In genomic region chr11:96325747-96326212, GRCm38 (mm10) we compare ENCODE assay signal across 11 mouse cellular contexts. TPM values are rescaled to one million over a fixed set of nuclear protein-coding genes. Genes with fewer than 3 reads are reported as not detected.
DNase-seq lines count a peak whose midpoint lies in the region; ATAC-seq and TF ChIP-seq lines count a peak whose summit lies in the region.
"Had no signal": no experiment of that assay in that cellular context is flagged by ENCODE, and none has a peak within 500 bp of the region (broad histone marks: within the 10 kb centered on the region; RNA-seq: fewer than 3 reads in every experiment).

No protein-coding gene starts in this region.

- DNase-seq in heart, adult 11 months = no peak
- DNase-seq in lung, postnatal 0 days (ENCODE audit: low spot score) = no peak
- no peak for DNase-seq in lung, postnatal 10 days
- no peak for DNase-seq in thymus, adult 18-20 months
- DNase-seq in adipocyte (ENCODE audit: low spot score) = no peak
- no peak for DNase-seq in left cerebral cortex, postnatal 25 days (ENCODE audit: low spot score in 2 of 2)
- DNase-seq: heart, postnatal 36 days had no signal

- no peak for TF ChIP-seq EP300 in lung, postnatal 0 days (IDR thresholded peaks at IDR 0.05)

- ATAC-seq in heart, embryonic 11.5 days (replicated peaks; ENCODE audit: insufficient number of reproducible peaks, low FRiP score, low TSS enrichment) = no peak
- no peak for ATAC-seq in lung, postnatal 0 days
- ATAC-seq in limb, embryonic 12.5 days (ENCODE audit: insufficient number of reproducible peaks, insufficient read depth, low FRiP score, low TSS enrichment, low read depth) = no peak

- peaks cover 92% of the 10 kb centered on the region for H3K27me3 ChIP-seq in heart, embryonic 11.5 days (ENCODE audit: control insufficient read depth, insufficient read depth, low read length)
- 0 out of 2 replicates have a peak, but pooled peaks cover 4% of the 10 kb centered on the region for H3K27me3 ChIP-seq in lung, postnatal 0 days (replicated peaks; ENCODE audit: insufficient read depth, low read length)
- peaks cover 100% of the 10 kb centered on the region for H3K27me3 ChIP-seq in limb, embryonic 12.5 days

- peaks cover 3% of the 10 kb centered on the region; the same call in 1 of the 2 replicates for H3K4me1 ChIP-seq in heart, embryonic 11.5 days (ENCODE audit: control insufficient read depth, insufficient read depth, low read length)
- H3K4me1 ChIP-seq in lung, postnatal 0 days (ENCODE audit: insufficient read depth, low read depth, low read length) = no peaks in the 10 kb centered on the region
- H3K4me1 ChIP-seq in limb, embryonic 12.5 days (replicated peaks) = peaks cover 4% of the 10 kb centered on the region
- H3K4me1 ChIP-seq: megakaryocyte, embryonic 14.5 days had no signal

- H3K4me2 ChIP-seq in heart, embryonic 11.5 days = peak overlapping the region; percentile 42
- peak overlapping the region; percentile 52 for H3K4me2 ChIP-seq in lung, postnatal 0 days (replicated peaks; ENCODE audit: low read depth, low read length)
- H3K4me2 ChIP-seq in limb, embryonic 12.5 days = peak overlapping the region; percentile 16; the same call in 1 of the 2 replicates

- intact Hi-C loops in left cerebral cortex, postnatal 25 days (cut with DNase I) = loop anchor here (10.0 kb wide), 1 partner anchor 151 kb away; no protein-coding TSS in a partner anchor

- H3K27ac ChIP-seq in heart, embryonic 11.5 days (ENCODE audit: low read depth, low read length) = peak overlapping the region; percentile 18; the same call in 1 of the 2 replicates
- peak overlapping the region; percentile 82 for H3K27ac ChIP-seq in lung, postnatal 0 days (ENCODE audit: low read length)
- H3K27ac ChIP-seq in limb, embryonic 12.5 days = 0 out of 2 replicates have a peak overlapping the region, but pooled peaks have one; percentile 35

- H3K4me3 ChIP-seq in heart, embryonic 11.5 days (ENCODE audit: low read depth, low read length) = peak overlapping the region; percentile 21
- H3K4me3 ChIP-seq in lung, postnatal 0 days (ENCODE audit: low read depth, low read length) = peak overlapping the region; percentile 22
- no peak overlapping the region for H3K4me3 ChIP-seq in limb, embryonic 12.5 days (replicated peaks)
- H3K4me3 ChIP-seq: megakaryocyte, embryonic 14.5 days had no signal

- H3K9ac ChIP-seq in heart, embryonic 11.5 days (ENCODE audit: low read depth, low read length) = 0 out of 2 replicates have a peak overlapping the region, but pooled peaks have one; percentile 30
- H3K9ac ChIP-seq in lung, postnatal 0 days (replicated peaks; ENCODE audit: low read depth) = peak overlapping the region; percentile 46
- H3K9ac ChIP-seq in limb, embryonic 12.5 days (replicated peaks) = no peak overlapping the region

- no peak for TF ChIP-seq CTCF in lung, postnatal 0 days (IDR thresholded peaks at IDR 0.05)

- no peaks in the 10 kb centered on the region for H3K9me3 ChIP-seq in heart, embryonic 11.5 days (replicated peaks; ENCODE audit: control insufficient read depth, low read length)
- no peaks in the 10 kb centered on the region for H3K9me3 ChIP-seq in lung, postnatal 0 days (ENCODE audit: low read length)
- no peaks in the 10 kb centered on the region for H3K9me3 ChIP-seq in limb, embryonic 12.5 days
- H3K9me3 ChIP-seq: megakaryocyte, embryonic 14.5 days had no signal

- WGBS in heart, embryonic 11.5 days (ENCODE audit: insufficient replicate concordance) = 6% methylated on average over 22 of the region's 22 CpGs
- 20% methylated on average over 22 of the region's 22 CpGs for WGBS in lung, postnatal 0 days
- WGBS in limb, embryonic 12.5 days = 4% methylated on average over 22 of the region's 22 CpGs

- no peaks in the 10 kb centered on the region for H3K36me3 ChIP-seq in heart, embryonic 11.5 days (ENCODE audit: control insufficient read depth, insufficient read depth, low read length)
- H3K36me3 ChIP-seq in lung, postnatal 0 days (ENCODE audit: insufficient read depth, low read length) = no peaks in the 10 kb centered on the region
- H3K36me3 ChIP-seq in limb, embryonic 12.5 days = no peaks in the 10 kb centered on the region

RNA-seq across cellular contexts. Expression of gene Hoxb3, which starts 2.7 kb away (rescaled TPM):
- polyA plus RNA-seq in heart, embryonic 11.5 days (2014; fragmentation: Nextera tagmentation; extraction: Ambion mirVana) = 0.74 and 1.0 TPM in 2 replicates
- 1.5 and 2.2 TPM in 2 replicates for polyA plus RNA-seq in lung, postnatal 0 days (2015; fragmentation: Nextera tagmentation; extraction: Ambion mirVana)
- 0.55 and 0.68 TPM in 2 replicates for polyA plus RNA-seq in limb, embryonic 12.5 days (2016; fragmentation: Nextera tagmentation; extraction: Ambion mirVana)
- not detected for total RNA-seq in left cerebral cortex, postnatal 25 days (2021)
- polyA plus RNA-seq: frontal cortex, adult 2 months had no signal

RNA-seq across cellular contexts. Expression of gene Hoxb4, which starts 7.7 kb away (rescaled TPM):
- 0.21 and 0.77 TPM in 2 replicates for polyA plus RNA-seq in heart, embryonic 11.5 days (2014; fragmentation: Nextera tagmentation; extraction: Ambion mirVana)
- polyA plus RNA-seq in lung, postnatal 0 days (2015; fragmentation: Nextera tagmentation; extraction: Ambion mirVana) = 2.6 and 3.0 TPM in 2 replicates
- 0.56 and 0.73 TPM in 2 replicates for polyA plus RNA-seq in limb, embryonic 12.5 days (2016; fragmentation: Nextera tagmentation; extraction: Ambion mirVana)
- total RNA-seq in left cerebral cortex, postnatal 25 days (2021) = not detected
- polyA plus RNA-seq: frontal cortex, adult 2 months had no signal

RNA-seq across cellular contexts. Expression of gene Hoxb5, which starts 22.6 kb away (rescaled TPM):
- 0.65 and 2.4 TPM in 2 replicates for polyA plus RNA-seq in heart, embryonic 11.5 days (2014; fragmentation: Nextera tagmentation; extraction: Ambion mirVana)
- polyA plus RNA-seq in lung, postnatal 0 days (2015; fragmentation: Nextera tagmentation; extraction: Ambion mirVana) = 16.8 and 17.3 TPM in 2 replicates
- 0.83 and 2.1 TPM in 2 replicates for polyA plus RNA-seq in limb, embryonic 12.5 days (2016; fragmentation: Nextera tagmentation; extraction: Ambion mirVana)
- not detected for total RNA-seq in left cerebral cortex, postnatal 25 days (2021)
- polyA plus RNA-seq: frontal cortex, adult 2 months had no signal

RNA-seq across cellular contexts. Expression of gene Hoxb2, which starts 24.5 kb away (rescaled TPM):
- polyA plus RNA-seq in heart, embryonic 11.5 days (2014; fragmentation: Nextera tagmentation; extraction: Ambion mirVana) = 4.5 and 7.4 TPM in 2 replicates
- 16.5 and 16.9 TPM in 2 replicates for polyA plus RNA-seq in lung, postnatal 0 days (2015; fragmentation: Nextera tagmentation; extraction: Ambion mirVana)
- polyA plus RNA-seq in limb, embryonic 12.5 days (2016; fragmentation: Nextera tagmentation; extraction: Ambion mirVana) = 5.1 and 6.0 TPM in 2 replicates
- not detected for total RNA-seq in left cerebral cortex, postnatal 25 days (2021)
- polyA plus RNA-seq: frontal cortex, adult 2 months had no signal

RNA-seq across cellular contexts. Expression of gene Hoxb6, which starts 33.5 kb away (rescaled TPM):
- polyA plus RNA-seq in heart, embryonic 11.5 days (2014; fragmentation: Nextera tagmentation; extraction: Ambion mirVana) = 0.32 and 0.90 TPM in 2 replicates
- polyA plus RNA-seq in lung, postnatal 0 days (2015; fragmentation: Nextera tagmentation; extraction: Ambion mirVana) = 7.3 and 7.4 TPM in 2 replicates
- polyA plus RNA-seq in limb, embryonic 12.5 days (2016; fragmentation: Nextera tagmentation; extraction: Ambion mirVana) = 1.0 and 1.1 TPM in 2 replicates
- not detected for total RNA-seq in left cerebral cortex, postnatal 25 days (2021)
- total RNA-seq: heart, postnatal 36 days had no signal
- polyA plus RNA-seq: frontal cortex, adult 2 months had no signal

Comparison
In these comparisons a context has a peak if more than half of its experiments do, and no peak if none do; other contexts are left out.
1. H3K27ac ChIP-seq: peak in every context shown above with its lines; median percentile 82 in lung, postnatal 0 days; 35 in limb, embryonic 12.5 days; 18 in heart, embryonic 11.5 days.